ENCODE assay signal across 8 mouse cellular contexts in the genomic region with DNA sequence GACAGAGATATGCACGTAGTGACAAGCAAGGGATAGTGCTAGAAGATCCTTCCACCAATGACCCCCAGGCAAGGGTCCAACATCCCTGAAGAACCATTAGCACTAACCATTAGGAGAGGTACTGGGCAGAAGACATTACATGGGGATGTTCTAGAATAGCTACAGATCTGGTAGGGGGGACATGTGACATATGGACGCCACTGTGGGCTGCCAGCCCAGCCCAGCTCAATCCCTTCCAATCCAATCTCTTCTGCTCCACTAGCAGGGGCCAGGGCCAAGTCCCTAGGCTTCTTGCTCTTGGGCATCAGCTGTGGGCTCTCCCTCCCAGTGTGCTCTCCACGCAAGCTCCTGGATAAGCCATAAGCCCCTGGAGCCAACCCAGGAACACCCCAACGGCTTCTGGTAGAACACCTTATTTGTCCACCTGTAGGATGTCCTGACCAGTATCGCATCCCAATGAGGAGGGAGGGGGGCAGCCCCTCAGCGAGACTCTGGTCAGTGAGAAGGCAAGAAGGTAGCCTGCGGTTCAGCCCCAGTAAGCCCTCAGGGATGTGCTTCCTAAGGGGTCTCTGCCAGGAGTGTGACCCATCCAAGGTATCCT. TPM values are rescaled to one million over a fixed set of nuclear protein-coding genes. Genes with fewer than 3 reads are reported as not detected.
A peak's percentile ranks its signal among the peaks of the same experiment; 100 is the strongest.
DNase-seq lines count a peak whose midpoint lies in the region; ATAC-seq lines count a peak whose summit lies in the region.

No protein-coding gene starts in this region.

- ATAC-seq in midbrain, embryonic 13.5 days = no peak
- ATAC-seq in monocyte, adult 5-6 weeks (replicated peaks; ENCODE audit: insufficient number of reproducible peaks, low FRiP score, low TSS enrichment, poor library complexity, severe bottlenecking) = no peak

- DNase-seq in kidney, postnatal 10 days = peak; percentile 30
- no peak for DNase-seq in kidney, adult 11 months
- DNase-seq in cerebellum, postnatal 10 days = peak; percentile 93 to 96
- DNase-seq in hindbrain, embryonic 10.5 days (ENCODE audit: low spot score) = no peak
- DNase-seq in c-Kit-positive CD71-positive TER-119-positive erythroid progenitor cells, embryonic 14.5 days (ENCODE audit: low spot score) = no peak
- DNase-seq in urinary bladder, postnatal 14 days (ENCODE audit: low spot score) = no peak

- peak overlapping the region; percentile 82 for H3K4me2 ChIP-seq in midbrain, embryonic 13.5 days (replicated peaks)

- no peaks in the 10 kb centered on the region for H3K9me3 ChIP-seq in hindbrain, embryonic 10.5 days
- H3K9me3 ChIP-seq in midbrain, embryonic 13.5 days = no peaks in the 10 kb centered on the region

- peak overlapping the region; percentile 99 for H3K27ac ChIP-seq in hindbrain, embryonic 10.5 days
- H3K27ac ChIP-seq in midbrain, embryonic 13.5 days = peak overlapping the region; percentile 96; the same call in 1 of the 2 replicates

- peak overlapping the region; percentile 87 for H3K4me3 ChIP-seq in hindbrain, embryonic 10.5 days
- peak overlapping the region; percentile 87 for H3K4me3 ChIP-seq in midbrain, embryonic 13.5 days (replicated peaks)

- 0 out of 2 replicates have a peak, but pooled peaks cover 6% of the 10 kb centered on the region for H3K27me3 ChIP-seq in hindbrain, embryonic 10.5 days (ENCODE audit: insufficient read depth, poor library complexity, severe bottlenecking)
- H3K27me3 ChIP-seq in midbrain, embryonic 13.5 days = no peaks in the 10 kb centered on the region

- peak overlapping the region; percentile 98 for H3K9ac ChIP-seq in midbrain, embryonic 13.5 days (replicated peaks)

- 0 out of 2 replicates have a peak, but pooled peaks cover 13% of the 10 kb centered on the region for H3K36me3 ChIP-seq in hindbrain, embryonic 10.5 days
- no peaks in the 10 kb centered on the region for H3K36me3 ChIP-seq in midbrain, embryonic 13.5 days

- 72% methylated on average over 7 of the region's 7 CpGs for WGBS in hindbrain, embryonic 10.5 days
- WGBS in midbrain, embryonic 13.5 days = 61% methylated on average over 7 of the region's 7 CpGs

- peaks cover 97% of the 10 kb centered on the region for H3K4me1 ChIP-seq in hindbrain, embryonic 10.5 days (replicated peaks)
- H3K4me1 ChIP-seq in midbrain, embryonic 13.5 days (replicated peaks) = peaks cover 91% of the 10 kb centered on the region

RNA-seq across cellular contexts. Expression of gene Plxnb2, which starts 2.2 kb away (rescaled TPM):
- 133 and 155 TPM in 2 replicates for polyA plus RNA-seq in hindbrain, embryonic 10.5 days (2016; fragmentation: Nextera tagmentation; extraction: Ambion mirVana)
- 102 and 115 TPM in 2 replicates for polyA plus RNA-seq in midbrain, embryonic 13.5 days (2015; fragmentation: Nextera tagmentation; extraction: Ambion mirVana)
- 145 to 153 TPM (median 153 TPM) in 3 replicates for total RNA-seq in monocyte, adult 5-6 weeks (2017)

RNA-seq across cellular contexts. Expression of gene Dennd6b, which starts 17.9 kb away (rescaled TPM):
- polyA plus RNA-seq in hindbrain, embryonic 10.5 days (2016; fragmentation: Nextera tagmentation; extraction: Ambion mirVana) = 29.7 and 40.1 TPM in 2 replicates
- polyA plus RNA-seq in midbrain, embryonic 13.5 days (2015; fragmentation: Nextera tagmentation; extraction: Ambion mirVana) = 84.0 and 85.3 TPM in 2 replicates
- 2.1 to 3.1 TPM (median 2.7 TPM) in 3 replicates for total RNA-seq in monocyte, adult 5-6 weeks (2017)

RNA-seq across cellular contexts. Expression of gene Mapk11, which starts 28.9 kb away (rescaled TPM):
- polyA plus RNA-seq in hindbrain, embryonic 10.5 days (2016; fragmentation: Nextera tagmentation; extraction: Ambion mirVana) = 34.9 and 46.6 TPM in 2 replicates
- polyA plus RNA-seq in midbrain, embryonic 13.5 days (2015; fragmentation: Nextera tagmentation; extraction: Ambion mirVana) = 39.8 and 44.2 TPM in 2 replicates
- 4.5 to 6.6 TPM (median 4.6 TPM) in 3 replicates for total RNA-seq in monocyte, adult 5-6 weeks (2017)

RNA-seq across cellular contexts. Expression of gene Ppp6r2, which starts 33.0 kb away (rescaled TPM):
- polyA plus RNA-seq in hindbrain, embryonic 10.5 days (2016; fragmentation: Nextera tagmentation; extraction: Ambion mirVana) = 27.2 and 45.7 TPM in 2 replicates
- polyA plus RNA-seq in midbrain, embryonic 13.5 days (2015; fragmentation: Nextera tagmentation; extraction: Ambion mirVana) = 75.7 and 86.6 TPM in 2 replicates
- total RNA-seq in monocyte, adult 5-6 weeks (2017) = 16.8 to 32.5 TPM (median 19.4 TPM) in 3 replicates

RNA-seq across cellular contexts. Expression of gene Mapk12, which starts 37.9 kb away (rescaled TPM):
- polyA plus RNA-seq in hindbrain, embryonic 10.5 days (2016; fragmentation: Nextera tagmentation; extraction: Ambion mirVana) = 23.7 and 28.5 TPM in 2 replicates
- 8.2 TPM in 2 replicates for polyA plus RNA-seq in midbrain, embryonic 13.5 days (2015; fragmentation: Nextera tagmentation; extraction: Ambion mirVana)
- total RNA-seq in monocyte, adult 5-6 weeks (2017) = 0.39 to 5.8 TPM (median 3.7 TPM) in 3 replicates

Comparison
In these comparisons a context has a peak if more than half of its experiments do, and no peak if none do; other contexts are left out.
1. DNase-seq: peak in kidney, postnatal 10 days (single experiment) and cerebellum, postnatal 10 days (2 of 2); none in kidney, adult 11 months (single experiment), hindbrain, embryonic 10.5 days (single experiment), c-Kit-positive CD71-positive TER-119-positive erythroid progenitor cells, embryonic 14.5 days (single experiment) and urinary bladder, postnatal 14 days (single experiment).